Mouse (Mus musculus) retina, embryonic 14.5 days (tissue): Measurements from ENCODE around the gene Prss54.
A peak's percentile ranks its signal among the peaks of the same experiment; 100 is the strongest.

Experiments used
- DNase-seq: peaks from one replicate; pipeline ENCODE4 v3.0.0-alpha.2; 2015; ENCODE audit warnings: low spot score

Prss54 gene

DNA sequence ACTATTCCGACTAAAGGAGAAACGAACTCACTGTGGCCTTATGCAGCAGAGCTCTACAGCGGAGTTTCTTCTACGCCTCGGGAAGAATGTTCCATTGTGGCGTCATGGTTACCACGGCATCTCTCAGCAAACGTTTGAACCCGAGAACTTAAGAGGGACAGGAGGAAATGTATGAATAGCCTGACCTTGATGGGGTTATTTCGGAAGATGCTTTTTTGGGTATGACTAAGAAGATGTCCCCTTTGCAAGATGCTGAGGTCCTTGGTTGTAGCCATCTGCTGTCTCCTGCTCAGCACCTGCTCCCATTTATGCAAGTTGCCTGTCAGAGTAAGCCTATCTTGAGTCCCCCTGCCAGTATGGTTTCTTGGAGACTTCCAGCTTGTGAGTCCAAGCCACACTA, at the start of gene Prss54:
Prss54 (minus strand) TSS at position 101 of the 400 bp plus-strand sequence.
- DNase-seq, result no peak

DNA sequence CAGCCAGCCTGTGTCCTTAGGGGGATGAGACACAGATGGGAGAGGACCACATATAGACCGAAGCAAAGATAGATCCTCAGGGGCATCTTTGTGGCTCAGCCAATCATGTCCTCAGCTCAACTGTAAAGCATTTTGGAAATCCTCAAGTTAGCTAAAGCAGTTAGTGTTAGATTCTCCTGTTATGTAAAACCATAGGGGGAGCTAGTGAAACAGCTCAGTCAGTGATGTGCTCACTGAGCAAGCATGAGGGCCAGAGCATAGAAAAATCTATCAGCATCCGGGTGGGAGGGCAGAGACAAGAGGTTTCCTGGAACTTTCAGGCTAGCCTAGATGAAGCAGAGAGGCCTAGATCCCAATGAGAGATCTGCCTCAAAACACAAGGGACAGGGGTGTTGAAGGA, 48.7 kb upstream of the Prss54 start:
- no peak for DNase-seq

DNA sequence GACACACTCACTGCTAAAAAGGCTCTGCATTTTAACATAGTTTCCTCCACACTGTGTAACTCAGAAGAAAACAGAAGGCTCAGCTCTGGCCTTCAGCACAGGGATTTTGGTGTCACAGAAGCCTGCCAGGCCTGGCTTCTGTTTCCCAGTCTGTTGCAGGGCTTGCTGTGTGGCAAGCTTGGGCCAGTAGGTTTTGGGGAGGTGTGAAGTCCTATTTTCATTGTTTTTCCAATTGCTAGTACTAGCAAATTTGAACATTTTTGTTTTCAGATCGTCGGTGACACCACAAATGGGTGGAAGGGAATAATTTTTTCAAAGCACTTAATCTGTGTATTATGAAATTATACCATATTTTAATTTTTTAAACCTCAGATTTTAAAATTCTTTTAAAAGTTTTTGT, 43.9 kb upstream of the Prss54 start:
- DNase-seq, result no peak

DNA sequence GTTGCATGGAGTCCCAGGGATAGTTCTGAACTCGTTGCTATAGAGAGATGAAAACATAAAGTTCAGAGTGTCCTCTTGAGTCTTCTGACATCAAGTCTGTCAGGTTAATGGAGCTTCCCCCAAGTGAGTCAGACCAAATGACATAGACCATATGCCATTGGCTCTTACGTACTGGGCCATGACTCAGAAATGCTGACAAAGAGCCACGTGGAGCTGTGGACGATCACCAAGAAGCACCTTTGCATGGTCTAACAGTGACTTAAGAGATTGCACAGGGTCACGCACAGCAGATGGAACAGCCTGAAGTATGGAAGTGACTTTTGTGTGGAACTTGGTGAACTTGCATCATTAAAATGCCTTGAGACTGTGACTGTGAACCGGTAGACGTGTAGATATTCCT, 40.2 kb upstream of the Prss54 start:
- no peak for DNase-seq

DNA sequence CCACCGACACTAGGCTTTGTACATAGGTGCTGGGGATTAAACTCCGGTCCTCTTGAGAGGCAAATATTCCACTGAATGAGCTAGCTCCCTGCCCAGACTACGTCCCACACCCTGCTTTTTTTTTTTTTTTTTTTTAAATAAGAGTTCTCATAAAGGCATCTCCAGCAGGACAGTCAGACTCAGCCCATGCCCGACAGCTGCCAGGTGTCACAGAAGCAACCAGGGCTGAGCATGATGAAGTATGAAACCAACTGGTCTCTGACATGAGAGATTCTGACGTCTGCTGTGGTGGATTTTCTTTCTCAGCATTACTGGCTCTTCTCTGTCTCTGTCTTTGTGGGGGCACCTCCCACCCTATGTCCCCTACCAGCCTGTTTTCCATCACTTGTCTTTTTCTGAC, 35.6 kb upstream of the Prss54 start:
- DNase-seq, result no peak

DNA sequence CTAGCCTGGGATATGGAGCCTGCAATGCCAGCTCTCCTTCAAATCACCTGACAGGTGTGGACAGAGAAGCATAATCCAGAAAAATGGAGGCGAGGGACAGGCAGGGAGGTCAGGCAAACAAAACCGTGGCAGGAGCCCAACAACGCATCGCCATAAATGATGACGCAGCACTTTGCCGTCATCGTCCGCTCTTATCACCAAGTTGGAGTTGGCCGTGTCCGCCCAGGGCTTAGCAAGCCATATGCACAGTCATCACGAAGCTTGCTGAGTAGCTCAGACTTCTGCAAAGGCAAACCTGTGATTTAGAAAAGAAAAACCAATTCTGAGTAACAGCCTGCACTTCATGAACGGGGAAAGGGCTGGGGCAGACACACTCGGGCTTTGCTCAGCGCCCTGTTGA, 34.6 kb upstream of the Prss54 start:
- no peak for DNase-seq

DNA sequence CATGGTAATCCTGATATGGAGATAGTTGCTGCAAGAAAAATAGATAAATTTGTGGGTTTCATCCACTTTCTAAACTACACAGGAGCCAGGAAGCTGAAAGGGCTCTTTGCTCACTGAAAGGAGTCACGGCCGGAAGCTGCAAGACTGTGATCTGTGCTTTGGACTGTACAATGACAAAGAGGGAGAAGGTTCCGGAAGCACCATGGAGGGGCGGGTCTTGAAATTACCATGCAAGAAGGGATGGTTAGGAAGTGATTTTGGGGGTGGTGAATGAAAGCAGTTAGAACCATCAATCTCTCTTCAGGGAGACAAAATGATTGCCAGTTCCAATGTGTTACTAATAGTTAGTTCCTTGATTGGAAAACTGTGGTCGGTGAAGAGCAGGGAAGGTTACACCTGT, 33.3 kb upstream of the Prss54 start:
- DNase-seq, result no peak

DNA sequence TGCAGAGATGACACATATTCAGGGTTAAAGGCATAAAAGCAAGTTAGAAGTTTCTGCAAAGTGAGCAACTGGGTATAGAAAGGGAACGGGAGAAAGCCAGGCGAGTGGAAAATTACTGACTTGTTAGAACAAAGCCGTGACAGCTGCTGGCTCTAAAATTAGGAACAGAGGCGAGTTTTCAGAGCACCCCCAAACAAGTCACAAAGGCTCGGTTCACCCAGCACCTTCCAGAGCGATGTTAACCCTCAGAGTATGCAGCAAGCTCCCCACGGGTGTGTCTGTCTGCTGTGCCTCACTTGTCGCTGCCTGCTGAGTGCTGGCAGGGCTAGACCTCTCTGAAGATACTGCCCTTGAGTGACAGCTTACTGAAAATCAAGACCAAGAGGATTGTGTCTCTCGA, 31.1 kb upstream of the Prss54 start:
- DNase-seq, result no peak

DNA sequence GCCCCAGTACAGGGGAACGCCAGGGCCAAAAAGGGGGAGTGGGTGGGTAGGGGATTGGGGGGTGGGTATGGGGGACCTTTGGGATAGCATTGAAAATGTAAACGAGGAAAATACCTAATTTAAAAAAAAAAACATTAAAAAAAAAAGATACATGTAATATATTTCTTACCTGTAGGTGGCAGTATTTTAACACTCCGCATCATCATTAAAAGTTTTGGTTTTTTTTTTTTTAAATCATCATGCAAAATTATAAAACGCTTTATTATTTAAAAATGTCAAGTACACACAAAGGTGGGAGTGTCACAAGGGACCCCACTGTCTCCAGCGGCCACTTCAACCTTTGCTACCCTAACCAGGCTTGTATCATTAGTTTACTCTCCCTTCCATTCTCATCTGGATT, 30.4 kb upstream of the Prss54 start:
- peak; percentile 57 for DNase-seq

DNA sequence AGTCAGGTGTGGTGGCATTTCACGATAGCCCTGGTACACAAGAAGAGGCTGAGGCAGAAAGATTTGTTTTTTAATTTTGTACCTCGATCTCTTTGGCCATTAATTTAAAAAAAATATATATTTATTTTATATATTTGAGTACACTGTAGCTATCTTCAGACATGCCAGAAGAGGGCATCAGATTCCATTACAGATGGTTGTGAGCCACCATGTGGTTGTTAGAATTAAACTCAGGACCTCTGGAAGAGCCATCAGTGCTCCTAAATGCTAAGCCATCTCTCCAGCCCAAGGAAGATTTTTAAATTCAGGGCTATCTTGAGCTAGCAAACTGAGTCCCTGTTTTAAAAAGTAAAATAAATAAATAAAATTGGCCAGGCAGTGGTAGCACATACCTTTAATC, 26.0 kb upstream of the Prss54 start:
- DNase-seq, result no peak

DNA sequence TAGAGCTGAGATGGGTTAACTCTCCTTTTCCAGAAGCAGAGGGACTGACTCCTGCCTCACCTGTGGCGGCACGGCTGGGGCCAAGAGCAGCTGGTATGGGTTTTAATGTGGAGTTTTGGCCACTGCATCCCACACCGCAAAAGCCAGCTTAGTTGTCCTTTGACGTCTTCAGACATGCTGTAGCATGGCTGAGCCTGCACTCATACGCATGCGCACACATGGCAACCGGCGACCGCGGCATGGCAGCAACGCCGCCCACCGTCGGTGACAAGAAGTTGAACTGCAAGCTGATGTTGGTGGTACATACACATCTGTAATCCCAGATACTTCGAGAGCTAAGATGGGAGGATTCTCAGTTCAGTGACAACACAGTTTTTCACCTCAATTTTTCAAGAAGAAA, 25.2 kb upstream of the Prss54 start:
- DNase-seq, result no peak

DNA sequence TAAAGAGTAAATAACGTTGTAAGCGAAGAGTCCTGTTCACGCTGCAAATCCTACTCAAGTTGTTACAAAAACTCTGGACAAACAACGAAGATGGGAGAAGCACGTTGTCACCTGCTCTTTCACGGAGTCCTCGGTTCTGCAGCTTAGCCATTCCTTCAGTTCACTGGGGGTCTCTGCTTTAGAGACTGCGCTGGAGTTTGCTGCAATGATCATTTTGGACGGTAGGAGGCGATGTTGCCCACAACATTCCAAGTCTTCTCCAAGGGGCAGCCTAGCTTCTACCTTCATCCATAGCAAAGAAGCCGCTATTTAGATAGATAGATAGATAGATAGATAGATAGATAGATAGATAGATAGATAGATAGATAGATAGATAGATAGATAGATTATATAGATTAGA, 23.7 kb upstream of the Prss54 start:
- peak; percentile 94 for DNase-seq

DNA sequence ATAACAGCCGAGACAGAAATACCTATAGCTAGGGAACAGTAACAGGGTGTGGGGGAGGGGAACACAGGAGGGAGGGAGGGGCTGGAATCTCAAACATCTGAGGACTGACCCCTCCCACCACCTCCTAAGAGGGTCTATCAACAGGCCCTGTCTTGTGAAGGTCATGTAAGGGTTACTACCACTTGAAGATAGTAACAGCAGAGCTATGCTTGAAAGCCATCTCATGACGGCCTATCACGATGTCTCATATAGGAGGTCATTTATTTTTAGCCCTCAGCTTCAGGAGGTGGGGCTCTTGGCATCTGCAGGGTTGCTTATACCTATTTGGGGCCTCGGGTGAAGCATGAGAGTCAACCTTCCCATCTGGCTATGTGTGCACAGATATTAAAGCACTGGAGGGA, 20.7 kb upstream of the Prss54 start:
- no peak for DNase-seq

DNA sequence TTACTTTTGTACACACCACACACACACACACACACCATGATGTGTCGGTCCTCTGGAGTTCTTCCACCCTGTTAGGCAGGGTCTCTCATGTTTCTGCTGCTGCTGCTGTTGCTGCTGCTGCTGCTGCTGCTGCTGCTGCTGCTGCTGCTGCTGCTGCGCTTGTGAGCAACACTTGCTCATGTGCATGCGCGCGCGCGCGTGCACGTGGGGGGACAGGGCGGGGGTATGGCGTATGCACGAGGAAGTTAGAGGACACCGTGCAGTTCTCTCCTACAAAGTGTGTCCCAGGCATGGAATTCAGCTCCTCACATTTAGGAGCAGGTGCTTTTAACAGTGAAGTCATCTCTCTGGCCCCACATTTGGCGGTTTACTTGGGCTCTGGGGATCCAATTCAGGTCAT, 19.0 kb upstream of the Prss54 start:
- DNase-seq, result no peak

DNA sequence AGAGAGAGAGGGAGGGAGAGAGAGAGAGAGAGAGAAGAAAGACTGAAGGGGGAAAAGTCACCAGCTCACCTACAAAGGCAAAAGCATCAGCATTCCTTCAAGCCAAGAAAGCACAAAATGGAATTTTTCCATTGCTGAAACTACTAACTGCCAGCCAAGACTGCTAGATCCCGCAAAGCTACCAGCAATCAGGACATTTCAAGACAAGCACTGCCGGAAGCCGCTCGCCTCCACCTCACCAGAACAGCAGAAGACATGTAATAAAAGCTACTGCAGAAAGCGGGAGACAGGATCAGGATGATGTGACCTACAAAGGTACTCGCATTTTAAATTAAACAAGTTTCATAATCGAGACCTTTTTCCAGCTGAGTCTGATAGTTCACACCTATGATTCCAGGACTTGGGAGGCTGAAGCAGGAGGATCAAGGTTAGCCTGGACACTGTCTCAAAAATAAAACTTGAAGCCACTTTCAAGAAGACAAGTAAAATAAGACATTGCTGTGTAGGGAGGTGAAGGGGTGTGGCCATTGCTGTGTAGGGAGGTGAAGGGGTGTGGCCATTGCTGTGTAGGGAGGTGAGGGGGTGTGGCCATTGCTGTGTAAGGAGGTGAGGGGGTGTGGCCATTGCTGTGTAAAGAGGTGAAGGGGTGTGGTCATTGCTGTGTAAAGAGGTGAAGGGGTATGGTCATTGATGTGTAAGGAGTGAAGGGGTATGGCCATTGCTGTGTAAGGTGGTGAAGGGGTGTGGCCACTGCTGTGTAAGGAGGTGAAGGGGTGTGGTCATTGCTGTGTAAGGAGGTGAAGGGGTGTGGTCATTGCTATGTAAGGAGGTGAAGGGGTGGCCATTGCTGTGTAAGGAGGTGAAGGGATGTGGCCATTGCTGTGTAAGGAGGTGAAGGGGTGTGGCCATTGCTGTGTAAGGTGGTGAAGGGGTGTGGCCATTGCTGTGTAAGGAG, 17.6 kb upstream of the Prss54 start:
- no peak for DNase-seq

DNA sequence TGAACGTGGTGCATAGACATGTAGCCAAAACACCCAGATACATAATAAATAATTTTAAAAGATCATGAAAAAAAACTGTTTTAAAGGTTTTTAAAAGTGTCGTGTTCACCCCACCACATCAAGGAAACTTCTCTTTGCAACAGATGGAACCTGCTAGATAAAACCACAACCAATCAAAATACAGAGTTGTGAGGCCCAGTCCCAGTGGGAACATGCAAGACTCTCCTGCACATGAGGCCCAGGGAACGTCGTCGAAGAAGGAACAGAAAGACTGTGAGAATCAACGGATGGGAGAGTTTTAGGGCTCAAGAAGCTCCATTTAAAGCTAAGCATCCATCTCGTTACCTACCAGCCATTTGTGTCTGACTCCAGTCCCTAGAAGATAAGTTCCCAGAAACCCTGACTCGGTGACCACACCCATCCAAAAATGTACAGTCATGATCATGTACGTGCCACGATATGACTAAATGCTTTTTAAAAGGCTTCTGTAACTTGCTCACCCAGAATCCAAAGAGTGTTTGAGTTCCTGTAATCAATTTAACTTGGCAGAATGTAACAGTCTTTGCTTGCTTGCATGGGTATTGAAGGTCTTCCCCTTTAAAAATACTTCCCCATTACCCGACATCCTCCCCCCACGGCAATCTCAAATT, 16.1 kb upstream of the Prss54 start:
- no peak for DNase-seq

DNA sequence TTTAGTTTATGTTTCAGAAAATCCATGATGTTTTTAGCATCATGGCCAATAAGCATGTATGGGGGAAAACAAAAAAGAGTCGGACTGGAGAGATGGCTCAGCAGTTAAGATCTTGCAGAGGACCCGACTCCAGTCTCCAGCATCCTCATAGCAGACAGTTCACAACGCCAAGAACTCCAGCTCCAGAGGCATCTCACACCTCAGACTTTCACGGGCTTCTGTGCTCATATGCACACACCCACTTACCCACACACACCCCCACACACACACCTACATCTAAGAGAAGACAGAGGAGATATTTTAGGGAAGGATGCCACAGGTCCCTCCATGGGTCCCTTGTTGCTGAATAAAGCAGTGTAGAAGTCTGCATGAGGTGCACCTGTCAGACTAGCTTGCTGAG, 14.4 kb upstream of the Prss54 start:
- DNase-seq, result no peak

DNA sequence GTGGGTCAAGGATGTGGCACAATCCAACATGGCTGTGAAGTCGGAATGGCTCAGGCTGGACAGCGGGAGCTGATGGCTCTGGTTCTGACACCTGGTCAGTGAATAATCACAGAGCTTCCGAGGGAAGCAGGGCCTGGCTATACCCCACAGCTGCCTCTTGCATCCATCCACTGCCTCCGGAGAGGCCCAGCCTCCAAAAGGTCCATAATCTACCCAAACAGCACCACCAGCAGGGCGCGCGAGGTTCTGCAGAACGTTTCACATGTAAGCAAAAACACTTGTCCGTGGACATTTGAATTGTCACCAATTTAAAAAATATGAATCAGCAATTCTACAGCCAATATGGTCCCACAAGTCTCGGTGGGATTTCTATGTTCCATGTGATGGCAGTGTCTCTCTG, 13.1 kb upstream of the Prss54 start:
- DNase-seq, result no peak

DNA sequence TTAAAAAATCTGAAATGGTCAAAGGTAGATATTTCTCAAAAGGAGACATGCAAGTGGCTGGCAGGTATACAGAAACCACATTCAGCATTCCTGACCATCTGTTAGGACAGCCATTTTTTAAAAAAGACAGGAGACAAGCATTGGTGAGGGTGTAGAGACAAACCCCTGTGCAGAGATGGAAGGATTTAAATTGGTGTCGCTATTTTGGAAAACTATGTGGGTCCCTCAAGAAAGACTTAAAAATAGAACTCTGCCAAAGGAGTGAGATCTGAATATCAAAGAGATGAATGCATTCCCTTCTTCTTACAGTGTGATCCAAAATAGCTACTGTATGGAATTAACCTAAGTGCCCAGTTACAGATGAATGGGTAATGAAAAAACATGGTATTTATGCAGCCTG, 11.2 kb upstream of the Prss54 start:
- DNase-seq, result no peak

DNA sequence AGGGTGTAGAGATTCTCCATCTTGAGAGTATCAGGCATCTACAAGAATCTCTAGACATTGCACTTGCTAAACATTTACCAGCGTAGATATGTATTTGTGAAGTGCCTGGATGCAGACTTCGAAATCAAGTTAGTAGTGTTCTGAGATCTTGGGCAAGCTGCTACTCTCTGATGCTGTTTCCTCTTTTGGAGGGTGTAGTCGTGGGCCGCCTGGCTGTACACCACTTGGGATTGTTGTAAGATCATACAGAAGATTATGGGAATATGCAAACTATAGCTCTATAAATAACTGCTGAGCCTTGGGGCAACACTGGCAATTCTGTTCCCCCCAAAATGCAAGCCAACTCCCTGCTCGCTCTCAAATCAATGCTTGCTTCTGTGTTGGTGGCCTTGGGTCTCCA, 3.0 kb downstream of the Prss54 start:
- no peak for DNase-seq

DNA sequence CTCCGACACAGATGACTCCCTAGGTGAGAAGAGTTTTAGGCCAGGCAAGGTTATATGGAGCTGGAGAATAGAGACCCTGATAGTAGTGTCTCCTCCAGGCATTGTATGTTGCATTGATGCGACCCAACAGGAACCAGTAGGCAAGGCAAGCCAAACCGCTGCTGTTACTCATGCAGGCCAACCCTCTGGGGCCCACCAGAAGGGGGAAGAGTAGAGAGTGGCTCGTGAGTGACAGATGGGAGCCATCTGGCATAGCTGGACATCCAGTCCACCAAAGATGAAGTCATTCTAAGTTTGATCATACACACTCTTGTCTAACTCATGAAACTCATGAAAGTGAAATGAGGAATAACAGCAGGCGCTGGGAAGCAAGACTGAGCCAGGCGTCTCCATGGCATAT, 9.3 kb downstream of the Prss54 start:
- peak; percentile 37 for DNase-seq

DNA sequence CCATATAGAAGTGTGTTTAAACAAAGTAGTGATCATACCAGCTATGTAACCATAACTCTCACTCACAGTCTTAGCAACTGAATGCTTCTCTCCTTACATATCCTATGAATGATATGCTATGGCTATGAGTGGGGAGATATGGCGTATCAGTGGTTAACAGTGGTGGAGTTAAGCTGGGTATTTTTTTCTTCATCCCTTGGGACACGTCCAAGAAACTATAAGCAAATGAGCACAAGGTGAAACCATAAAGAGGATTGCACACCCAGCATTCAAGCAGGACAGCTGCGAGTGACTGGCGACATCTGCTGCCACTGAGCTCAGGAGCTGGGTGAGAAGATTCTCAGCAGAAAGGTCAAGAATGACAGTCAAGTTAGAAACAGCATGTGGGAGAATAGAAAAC, 9.9 kb downstream of the Prss54 start:
- DNase-seq, result no peak

DNA sequence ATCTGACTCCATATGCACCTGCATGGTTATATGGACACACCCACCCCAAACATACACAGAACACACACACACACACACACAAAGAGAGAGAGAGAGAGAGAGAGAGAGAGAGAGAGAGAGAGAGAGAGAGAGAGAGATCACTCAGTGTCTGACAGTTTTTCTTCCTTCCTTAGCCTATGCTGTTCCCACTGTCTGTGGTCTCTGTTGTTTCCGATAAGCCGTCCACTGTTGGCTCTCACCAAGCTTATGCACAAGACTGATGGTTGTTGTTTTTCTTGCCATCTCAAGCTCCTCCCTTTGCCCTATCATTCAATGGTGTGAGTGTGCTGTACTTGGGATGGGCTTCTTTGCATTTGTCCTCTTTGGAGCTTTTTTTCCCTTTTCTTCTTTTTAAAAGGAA, 20.2 kb downstream of the Prss54 start:
- DNase-seq, result no peak

DNA sequence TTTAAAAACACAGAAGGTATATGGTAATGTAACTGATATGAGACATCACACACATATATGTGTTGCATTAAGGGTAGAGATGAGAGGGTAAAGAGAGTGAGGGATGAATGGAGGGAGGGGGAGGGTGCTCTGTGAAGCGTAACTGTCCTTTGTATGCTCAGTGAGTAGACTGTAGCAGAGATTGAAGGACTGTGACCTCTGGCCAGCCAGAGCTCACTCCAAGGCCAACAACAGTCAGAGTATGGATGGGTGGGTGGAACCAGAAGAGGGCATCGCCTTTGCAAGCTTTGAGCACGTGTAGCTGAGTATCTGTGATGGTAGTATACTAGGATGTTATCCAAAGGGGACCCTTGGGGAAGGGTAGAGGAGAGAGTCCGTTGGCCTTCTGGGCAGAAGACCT, 24.6 kb downstream of the Prss54 start:
- DNase-seq, result no peak
